Mouse (Mus musculus): ENCODE results near the gene Cyp4x1.

GRCm38 (mm10) chr4:115091806-115092205, 42.3 kb downstream of the Cyp4x1 start:
- TF ChIP-seq CTCF (IDR thresholded peaks at IDR 0.05; ENCODE audit: insufficient read depth, low read depth, low read length) (no peak), POLR2A (IDR thresholded peaks at IDR 0.05; ENCODE audit: insufficient read depth, low read depth, low read length) (no peak)

Measured in olfactory bulb, adult 2 months (tissue).